Mouse (Mus musculus): ENCODE data around the gene Xpo1. TPM values are rescaled to one million over a fixed set of nuclear protein-coding genes. Genes with fewer than 3 reads are reported as not detected.
"Not testable (repeated sequence)": the region's sequence is repeated elsewhere in the genome, so short reads cannot be mapped to it uniquely, and the experiment has no call there.

Gene Xpo1
- total RNA-seq, 2 experiments from 2014 or later, result 60.9 to 65.2 TPM

DNA sequence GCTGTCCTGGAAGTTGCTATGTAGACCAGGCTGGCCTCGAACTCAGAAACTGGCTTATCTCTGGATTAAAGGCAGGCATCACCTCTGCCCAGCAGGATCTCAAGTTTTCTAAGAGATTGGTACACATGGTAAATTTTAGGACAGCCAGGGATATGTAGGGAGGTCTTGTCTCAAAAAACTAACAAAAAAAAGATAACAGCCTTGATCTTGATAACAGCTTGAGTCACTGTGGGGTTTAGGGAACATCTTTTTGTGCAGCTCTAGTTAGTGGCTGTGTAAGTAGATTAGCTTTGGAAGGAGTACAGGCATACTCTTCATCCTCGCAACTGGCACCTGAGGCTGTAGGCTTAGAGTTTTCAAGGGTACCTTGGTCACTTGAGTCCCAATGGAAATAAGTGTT is 41.5 kb downstream of the Xpo1 start:
- no peak for DNase-seq (ENCODE audit: low spot score in 2 of 2)

DNA sequence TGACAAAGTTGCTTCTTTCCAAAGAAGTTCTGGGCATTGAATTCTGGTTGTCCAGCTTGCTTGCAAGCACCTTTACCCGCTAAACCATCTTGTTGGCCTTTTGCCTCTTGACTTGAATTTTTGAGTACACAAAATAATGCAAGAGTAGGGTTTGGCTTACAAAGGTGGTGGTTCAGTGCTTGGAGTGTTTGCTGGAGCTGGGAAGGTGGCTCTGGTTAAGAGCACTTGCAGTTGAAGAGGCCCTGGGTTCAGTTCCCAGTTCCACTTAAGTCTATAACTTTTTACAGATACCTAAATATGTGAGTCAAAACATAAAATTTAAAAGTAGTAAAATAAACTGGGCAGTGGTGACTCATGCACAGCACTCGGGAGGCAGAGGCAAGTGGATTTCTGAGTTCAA is 42.5 kb downstream of the Xpo1 start:
- DNase-seq (ENCODE audit: low spot score in 2 of 2), result no peak

DNA sequence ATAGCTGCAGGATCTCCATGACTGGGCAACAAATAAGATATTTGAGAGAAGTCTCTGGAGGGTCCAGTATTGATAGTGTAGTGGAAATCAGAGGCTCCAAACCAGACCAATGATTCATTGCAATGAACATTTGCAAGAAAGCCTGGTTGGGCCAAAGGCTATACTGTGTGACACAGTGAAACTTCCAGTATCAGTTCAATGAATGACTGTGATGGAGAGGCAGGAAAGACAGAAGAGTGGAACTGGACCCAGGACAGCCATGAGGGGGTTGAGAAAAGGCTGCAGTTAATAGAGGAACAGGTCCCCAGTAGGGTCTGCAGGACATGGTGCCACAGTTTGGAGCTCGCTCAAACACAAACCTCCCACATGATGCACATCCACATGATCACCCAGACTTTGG is 44.1 kb downstream of the Xpo1 start:
- DNase-seq (ENCODE audit: low spot score in 2 of 2), result no peak

DNA sequence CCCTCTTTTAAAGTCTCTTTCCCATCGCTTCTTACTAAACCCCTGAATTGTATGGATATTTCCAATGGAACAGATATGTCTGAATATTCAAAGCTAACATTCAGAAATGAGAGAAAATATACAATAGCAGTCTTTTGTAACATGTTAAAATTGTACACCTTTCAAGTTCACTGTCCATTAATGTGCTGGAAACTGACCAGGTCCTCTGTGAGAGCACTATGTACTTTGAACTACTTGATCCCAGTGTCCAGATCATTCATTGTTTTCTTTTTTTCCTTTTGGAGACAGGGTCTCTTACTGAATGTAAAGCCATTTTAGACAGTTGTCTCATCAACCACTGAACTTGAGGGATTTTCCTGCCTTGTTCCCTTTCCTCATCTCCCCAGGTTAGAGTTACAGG is 47.3 kb downstream of the Xpo1 start:
- DNase-seq (ENCODE audit: low spot score in 2 of 2), result no peak

DNA sequence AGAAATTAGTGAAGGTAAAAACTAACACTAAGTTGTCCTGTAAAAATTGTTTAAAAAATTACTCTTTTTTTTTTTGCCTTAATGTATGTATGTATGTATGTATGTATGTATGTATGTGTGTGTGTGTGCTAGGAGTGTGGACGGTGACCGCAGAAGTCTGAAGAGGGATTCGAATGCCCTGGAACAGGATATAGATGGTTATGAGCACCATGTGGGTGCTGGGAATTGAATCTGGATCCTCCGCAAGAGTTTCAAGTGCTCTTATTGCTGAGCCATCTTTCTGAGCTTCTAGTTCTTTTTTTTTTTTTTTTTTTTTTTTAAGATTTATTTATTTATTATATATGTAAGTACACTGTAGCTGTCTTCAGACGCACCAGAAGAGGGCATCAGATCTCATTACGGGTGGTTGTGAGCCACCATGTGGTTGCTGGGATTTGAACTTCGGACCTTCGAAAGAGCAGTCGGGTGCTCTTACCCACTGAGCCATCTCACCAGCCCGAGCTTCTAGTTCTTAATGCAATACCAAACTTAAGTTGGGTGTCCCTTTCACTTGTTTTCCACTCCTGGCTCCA is 49.3 kb downstream of the Xpo1 start:
- DNase-seq (ENCODE audit: low spot score in 2 of 2), result not testable (repeated sequence)

DNA sequence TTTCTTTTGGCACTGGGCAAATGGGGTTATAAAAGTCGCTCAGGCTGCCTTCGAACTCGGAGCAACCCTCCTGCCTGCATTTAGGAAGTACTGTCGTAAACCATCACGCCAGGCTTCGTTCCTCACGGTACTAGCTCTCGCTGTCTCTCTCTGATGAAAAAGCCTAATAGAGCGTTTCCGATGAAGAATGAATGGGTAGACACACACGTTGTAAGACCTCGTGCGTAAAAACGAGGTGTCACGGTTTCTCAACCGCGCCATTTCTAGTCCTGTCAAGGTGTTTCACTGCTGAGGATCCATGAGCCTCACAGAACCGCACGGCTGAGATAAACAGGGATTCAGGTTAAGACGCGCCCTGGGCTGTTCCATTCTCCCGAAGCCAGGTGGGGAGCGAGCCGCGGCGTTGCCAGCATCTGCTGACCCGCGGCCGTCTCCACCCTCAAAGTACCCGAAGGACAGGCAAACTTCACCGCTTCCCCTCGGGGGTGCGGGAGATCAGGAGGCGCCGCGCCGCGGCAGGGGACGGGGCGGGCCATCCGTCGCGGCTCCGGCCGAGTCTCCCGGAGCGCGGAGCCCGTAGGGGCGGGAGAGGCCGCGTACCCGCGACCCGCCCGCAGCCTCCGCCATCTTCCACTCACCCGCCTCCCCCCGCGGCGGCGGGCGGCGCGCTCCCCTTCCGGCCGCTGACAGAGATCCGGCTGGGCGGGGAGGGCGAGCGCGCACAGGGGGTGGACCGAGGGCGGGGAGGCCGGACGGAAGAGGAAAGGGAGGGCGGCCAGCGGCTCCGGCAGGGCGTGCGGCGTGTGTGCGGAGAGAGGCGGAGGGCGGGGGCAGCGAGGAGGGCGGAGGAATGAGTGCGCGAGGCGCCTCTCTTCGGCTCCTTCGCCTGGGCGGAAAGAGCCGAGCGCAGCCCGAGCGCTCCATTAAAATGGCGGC is 50.1 kb downstream of the Xpo1 start:
- peak; percentile 92 to 96 for DNase-seq (ENCODE audit: low spot score in 2 of 2)

DNA sequence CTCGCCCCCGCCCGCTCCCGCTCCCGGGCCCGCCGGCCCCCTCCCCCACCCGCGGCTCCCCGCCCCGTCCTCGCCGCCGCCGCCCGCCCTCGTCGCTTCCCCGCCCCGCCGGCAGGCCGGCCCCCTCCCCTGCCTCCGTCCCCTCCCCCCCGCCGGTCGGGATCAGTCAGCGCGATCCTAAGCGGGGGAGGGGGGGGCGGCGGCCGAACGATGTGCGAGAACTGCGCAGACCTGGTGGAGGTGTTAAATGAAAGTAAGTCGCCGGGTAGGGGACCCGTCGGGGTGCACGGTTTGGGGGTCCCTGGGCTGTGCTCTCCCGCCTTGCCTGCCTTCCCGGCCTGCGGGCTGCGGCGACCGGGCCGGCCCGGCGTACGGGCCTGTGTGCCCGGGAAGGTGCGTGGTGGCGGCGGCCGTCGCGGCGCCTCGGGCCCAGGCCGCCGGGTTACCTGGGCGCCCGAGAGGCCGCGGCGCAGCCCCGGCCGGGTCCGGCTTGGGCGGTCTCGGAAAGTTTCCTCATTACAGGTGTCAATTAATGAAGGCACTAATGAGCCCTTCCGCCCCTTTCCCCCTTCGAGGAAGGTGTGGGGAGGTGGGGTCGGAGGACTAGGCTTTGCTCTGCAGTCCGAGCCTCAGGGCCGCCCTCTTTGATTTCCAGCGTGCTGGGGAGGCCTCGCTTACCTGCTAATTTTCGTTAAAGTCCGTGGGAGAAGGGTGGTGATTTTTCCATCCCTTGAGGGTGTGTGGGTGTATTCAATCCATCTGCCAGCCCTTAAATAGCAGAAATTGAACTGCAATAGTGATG is 51.1 kb downstream of the Xpo1 start, which contains the start of gene Usp34:
Gene Usp34 (plus strand): TSS at position 132 of the 802 bp plus-strand sequence.
- DNase-seq (ENCODE audit: low spot score in 2 of 2), result peak; percentile 31 to 42

DNA sequence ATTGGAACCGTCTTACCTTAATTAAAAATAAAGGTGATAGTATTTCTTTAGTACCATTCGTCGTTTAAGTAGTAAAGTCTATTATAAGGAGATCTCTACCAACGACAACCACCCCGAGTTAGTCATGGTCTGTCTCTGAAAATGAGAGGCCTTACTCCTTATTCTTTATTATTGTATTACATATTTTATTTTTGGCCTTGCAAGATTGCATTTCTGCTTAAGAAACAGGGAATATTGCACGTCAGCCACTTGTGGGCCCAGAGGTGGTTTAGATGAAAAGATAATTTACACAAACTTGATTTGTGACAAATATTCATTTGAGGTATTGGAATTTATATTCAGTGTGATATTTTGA is 51.7 kb downstream of the Xpo1 start:
- DNase-seq (ENCODE audit: low spot score in 2 of 2), result no peak

DNA sequence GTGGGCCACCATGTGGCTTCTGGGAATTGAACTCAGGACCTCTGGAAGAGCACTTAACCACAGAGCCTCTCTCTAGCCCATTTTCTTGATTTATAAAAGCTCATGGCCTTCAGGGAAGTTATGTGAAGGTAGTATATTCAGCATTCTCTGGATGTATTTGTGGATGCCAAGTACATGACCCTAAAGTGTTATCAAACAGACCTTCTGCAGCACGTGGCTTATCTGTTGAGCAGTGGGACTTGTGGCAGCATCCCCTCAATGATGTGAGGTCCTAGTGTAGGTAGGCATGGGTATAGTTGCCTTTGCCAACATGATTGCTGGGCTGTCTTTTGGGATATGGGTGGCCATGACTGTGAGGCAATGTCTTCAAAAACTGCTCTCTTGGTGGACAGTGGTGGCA is 57.7 kb downstream of the Xpo1 start:
- DNase-seq (ENCODE audit: low spot score in 2 of 2), result no peak

DNA sequence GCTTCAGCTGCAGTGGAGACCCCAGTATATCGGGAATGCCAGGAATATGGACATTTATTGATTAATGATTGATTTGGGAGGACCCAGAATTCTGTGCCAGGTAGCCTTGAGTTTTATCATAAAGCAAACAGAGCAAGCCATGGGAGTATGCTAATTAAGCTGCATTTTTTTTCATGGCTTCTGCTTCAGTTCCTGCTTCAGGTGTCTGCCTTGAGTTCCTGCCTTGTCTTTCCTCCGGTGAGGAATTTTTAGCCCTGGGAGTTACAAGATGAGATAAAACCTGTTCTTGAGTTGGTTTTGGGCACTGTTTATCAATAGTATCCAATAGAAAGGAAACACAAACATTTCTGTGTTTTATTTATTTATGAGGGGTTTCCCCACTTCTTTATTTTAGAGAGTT is 73.6 kb downstream of the Xpo1 start:
- DNase-seq (ENCODE audit: low spot score in 2 of 2), result no peak

DNA sequence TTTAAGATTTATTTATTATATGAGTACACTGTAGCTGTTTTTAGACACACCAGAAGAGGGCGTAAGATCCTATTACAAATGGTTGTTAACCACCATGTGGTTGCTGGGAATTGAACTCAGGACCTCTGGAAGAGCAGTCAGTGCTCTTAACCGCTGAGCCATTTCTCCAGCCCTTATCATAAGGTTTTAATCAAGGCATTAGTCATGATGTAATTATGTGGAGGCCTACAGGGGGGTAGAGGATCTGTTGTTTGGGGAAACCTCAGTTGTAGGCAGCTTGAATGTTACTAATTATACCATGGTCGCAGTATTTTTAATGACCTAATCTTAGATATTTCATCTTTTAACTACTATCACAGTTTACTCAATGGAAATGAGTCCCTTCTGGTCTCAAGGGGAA is 76.3 kb downstream of the Xpo1 start:
- DNase-seq (ENCODE audit: low spot score in 2 of 2), result no peak

DNA sequence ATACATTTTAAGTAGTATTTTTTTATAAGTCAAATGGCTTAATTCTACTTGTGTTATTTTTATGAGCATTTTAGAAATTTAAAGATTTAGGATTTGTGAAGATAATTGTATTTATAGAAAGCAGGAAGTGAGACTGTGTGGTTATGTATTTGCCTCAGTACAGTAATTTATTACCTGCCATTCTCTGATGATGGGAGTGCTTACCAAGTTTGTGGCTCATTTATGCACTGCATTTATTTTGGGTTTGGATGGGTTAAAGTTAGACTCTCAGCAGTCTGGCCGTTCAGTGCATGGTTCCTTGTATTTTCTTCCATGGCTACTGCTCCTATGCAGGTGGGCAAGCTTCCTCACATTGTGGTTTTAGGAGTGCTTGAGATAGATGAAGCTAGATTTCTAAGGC is 79.3 kb downstream of the Xpo1 start:
- no peak for DNase-seq (ENCODE audit: low spot score in 2 of 2)

Other genes starting within 250 kb of the Xpo1 start
- gene Fam161a, start 248.5 kb upstream of the Xpo1 start, total RNA-seq (2021), result 1 to 10 TPM; 3.2 to 5.2 TPM
- 10 to 100 TPM; 84.5 to 92.5 TPM for gene Usp34, start 50.9 kb downstream of the Xpo1 start, total RNA-seq (2021)
- gene Ahsa2, start 242.0 kb downstream of the Xpo1 start, total RNA-seq (2021), result 10 to 100 TPM; 46.0 to 47.0 TPM